In genomic region chr9:61902445-61902844, GRCm38 (mm10) we compare ENCODE assay signal across 13 mouse cellular contexts. TPM values are rescaled to one million over a fixed set of nuclear protein-coding genes. Genes with fewer than 3 reads are reported as not detected.
DNase-seq lines count a peak whose midpoint lies in the region; ATAC-seq and TF ChIP-seq lines count a peak whose summit lies in the region.
"Had no signal": no experiment of that assay in that cellular context is flagged by ENCODE, and none has a peak within 500 bp of the region (broad histone marks: within the 10 kb centered on the region; RNA-seq: fewer than 3 reads in every experiment).

No protein-coding gene starts in this region.

- no peak overlapping the region for H3K4me3 ChIP-seq in hindbrain, embryonic 16.5 days (ENCODE audit: low read length)
- no peak overlapping the region for H3K4me3 ChIP-seq in midbrain, embryonic 16.5 days (ENCODE audit: low read depth, low read length)
- no peak overlapping the region for H3K4me3 ChIP-seq in heart, embryonic 11.5 days (ENCODE audit: low read depth, low read length)
- H3K4me3 ChIP-seq in kidney, embryonic 14.5 days (ENCODE audit: low read length): no peak overlapping the region
- H3K4me3 ChIP-seq: gastrocnemius, adult 2 months; liver, embryonic 12.5 days; neural tube, embryonic 13.5 days had no signal

- no peak for TF ChIP-seq POLR2A in brain, embryonic 14.5 days (IDR thresholded peaks at IDR 0.05; ENCODE audit: borderline replicate concordance, extremely low read depth, insufficient read depth, insufficient read length, poor library complexity, severe bottlenecking)

- TF ChIP-seq CTCF in brain, embryonic 14.5 days (IDR thresholded peaks at IDR 0.05; ENCODE audit: borderline replicate concordance, extremely low read depth, insufficient read depth, insufficient read length): no peak

- peak; percentile 76 for ATAC-seq in hindbrain, embryonic 16.5 days
- peak; percentile 84 for ATAC-seq in midbrain, embryonic 16.5 days
- ATAC-seq in heart, embryonic 11.5 days (replicated peaks; ENCODE audit: insufficient number of reproducible peaks, low FRiP score, low TSS enrichment): no peak
- no peak for ATAC-seq in kidney, embryonic 14.5 days (ENCODE audit: low FRiP score, low TSS enrichment)
- ATAC-seq: CD4-positive, CD25-positive, alpha-beta regulatory T cell, adult 4 months; intestine, embryonic 16.5 days; liver, embryonic 12.5 days had no signal

- H3K4me2 ChIP-seq in hindbrain, embryonic 16.5 days (ENCODE audit: low read length): 0 out of 2 replicates have a peak overlapping the region, but pooled peaks have one; percentile 8
- H3K4me2 ChIP-seq in midbrain, embryonic 16.5 days (ENCODE audit: low read length): 0 out of 2 replicates have a peak overlapping the region, but pooled peaks have one; percentile 5
- H3K4me2 ChIP-seq in heart, embryonic 11.5 days: no peak overlapping the region
- no peak overlapping the region for H3K4me2 ChIP-seq in kidney, embryonic 14.5 days (replicated peaks; ENCODE audit: low read depth, low read length)
- H3K4me2 ChIP-seq: liver, embryonic 12.5 days; neural tube, embryonic 13.5 days had no signal

- peaks cover 10% of the 10 kb centered on the region for H3K4me1 ChIP-seq in hindbrain, embryonic 16.5 days (ENCODE audit: control insufficient read depth, insufficient read depth, low read depth, low read length)
- H3K4me1 ChIP-seq in midbrain, embryonic 16.5 days (ENCODE audit: control insufficient read depth, insufficient read depth, low read length): peaks cover 15% of the 10 kb centered on the region
- peaks cover 2% of the 10 kb centered on the region; the same call in 1 of the 2 replicates for H3K4me1 ChIP-seq in heart, embryonic 11.5 days (ENCODE audit: control insufficient read depth, insufficient read depth, low read length)
- H3K4me1 ChIP-seq in kidney, embryonic 14.5 days (ENCODE audit: control insufficient read depth, insufficient read depth, low read length): peaks cover 14% of the 10 kb centered on the region

- H3K9me3 ChIP-seq in hindbrain, embryonic 16.5 days (ENCODE audit: control insufficient read depth, low read length): no peaks in the 10 kb centered on the region
- no peaks in the 10 kb centered on the region for H3K9me3 ChIP-seq in midbrain, embryonic 16.5 days (replicated peaks; ENCODE audit: control insufficient read depth, low read length, poor library complexity, severe bottlenecking)
- no peaks in the 10 kb centered on the region for H3K9me3 ChIP-seq in heart, embryonic 11.5 days (replicated peaks; ENCODE audit: control insufficient read depth, low read length)
- H3K9me3 ChIP-seq in kidney, embryonic 14.5 days (ENCODE audit: control insufficient read depth, low read length): no peaks in the 10 kb centered on the region
- H3K9me3 ChIP-seq: liver, embryonic 12.5 days; neural tube, embryonic 13.5 days had no signal

- H3K27me3 ChIP-seq in hindbrain, embryonic 16.5 days (replicated peaks; ENCODE audit: control insufficient read depth, insufficient read depth, low read length): no peaks in the 10 kb centered on the region; the same call in none of the 2 replicates
- no peaks in the 10 kb centered on the region for H3K27me3 ChIP-seq in midbrain, embryonic 16.5 days (ENCODE audit: control insufficient read depth, insufficient read depth, low read depth, low read length)
- H3K27me3 ChIP-seq in heart, embryonic 11.5 days (ENCODE audit: control insufficient read depth, insufficient read depth, low read length): peaks cover 25% of the 10 kb centered on the region
- H3K27me3 ChIP-seq in kidney, embryonic 14.5 days (ENCODE audit: control insufficient read depth, insufficient read depth, low read length): peaks cover 13% of the 10 kb centered on the region

- WGBS in hindbrain, embryonic 16.5 days: 22% methylated on average over 9 of the region's 9 CpGs
- 32% methylated on average over 9 of the region's 9 CpGs for WGBS in midbrain, embryonic 16.5 days
- WGBS in heart, embryonic 11.5 days (ENCODE audit: insufficient replicate concordance): 62% methylated on average over 9 of the region's 9 CpGs
- WGBS in kidney, embryonic 14.5 days: 70% methylated on average over 9 of the region's 9 CpGs

- no peaks in the 10 kb centered on the region for H3K36me3 ChIP-seq in hindbrain, embryonic 16.5 days (ENCODE audit: control insufficient read depth, insufficient read depth, low read length)
- no peaks in the 10 kb centered on the region for H3K36me3 ChIP-seq in midbrain, embryonic 16.5 days (ENCODE audit: control insufficient read depth, insufficient read depth, low read length)
- no peaks in the 10 kb centered on the region for H3K36me3 ChIP-seq in heart, embryonic 11.5 days (ENCODE audit: control insufficient read depth, insufficient read depth, low read length)
- H3K36me3 ChIP-seq in kidney, embryonic 14.5 days (ENCODE audit: control insufficient read depth, insufficient read depth, low read length): no peaks in the 10 kb centered on the region
- H3K36me3 ChIP-seq: liver, embryonic 12.5 days; neural tube, embryonic 13.5 days had no signal

- H3K9ac ChIP-seq in hindbrain, embryonic 16.5 days (ENCODE audit: low read depth, low read length): 0 out of 2 replicates have a peak overlapping the region, but pooled peaks have one; percentile 11
- H3K9ac ChIP-seq in midbrain, embryonic 16.5 days (ENCODE audit: low read depth, low read length): peak overlapping the region; percentile 28
- no peak overlapping the region for H3K9ac ChIP-seq in heart, embryonic 11.5 days (ENCODE audit: low read depth, low read length)
- H3K9ac ChIP-seq in kidney, embryonic 14.5 days (ENCODE audit: low read depth, low read length): no peak overlapping the region
- H3K9ac ChIP-seq: liver, embryonic 12.5 days; neural tube, embryonic 13.5 days had no signal

- no peak overlapping the region for H3K27ac ChIP-seq in hindbrain, embryonic 16.5 days (ENCODE audit: low read depth, low read length)
- H3K27ac ChIP-seq in midbrain, embryonic 16.5 days (ENCODE audit: low read length): peak overlapping the region; percentile 39
- no peak overlapping the region for H3K27ac ChIP-seq in heart, embryonic 11.5 days (ENCODE audit: low read depth, low read length)
- no peak overlapping the region for H3K27ac ChIP-seq in kidney, embryonic 14.5 days (ENCODE audit: low read depth, low read length)
- H3K27ac ChIP-seq: gastrocnemius, adult 2 months; liver, embryonic 12.5 days; neural tube, embryonic 13.5 days; stomach, postnatal 0 days had no signal

- peak; percentile 35 for DNase-seq in layer of hippocampus, adult 9-11 months
- no peak for DNase-seq in layer of hippocampus, postnatal 14 days (ENCODE audit: low spot score in 2 of 2)
- peak; percentile 83 for DNase-seq in brain, embryonic 14.5 days (ENCODE audit: low read depth)
- DNase-seq: gastrocnemius, adult 2 months had no signal

RNA-seq across cellular contexts. Expression of gene Rplp1, which starts 11.9 kb away (rescaled TPM):
- 1,000 to 10,000 TPM; 1,323 to 1,423 TPM for total RNA-seq in layer of hippocampus, postnatal 14 days (2021)
- polyA plus RNA-seq in brain, embryonic 14.5 days (2012; rRNA removed): 4,229 and 5,499 TPM in 2 replicates
- polyA plus RNA-seq in hindbrain, embryonic 16.5 days (2015; fragmentation: Nextera tagmentation; extraction: Ambion mirVana): 902 and 928 TPM in 2 replicates
- polyA plus RNA-seq in midbrain, embryonic 16.5 days (2015; fragmentation: Nextera tagmentation; extraction: Ambion mirVana): 818 and 819 TPM in 2 replicates
- polyA plus RNA-seq in heart, embryonic 11.5 days (2014; fragmentation: Nextera tagmentation; extraction: Ambion mirVana): 963 and 1,096 TPM in 2 replicates
- 1,603 and 2,211 TPM in 2 replicates for polyA plus RNA-seq in kidney, embryonic 14.5 days (2014; fragmentation: Nextera tagmentation; extraction: Ambion mirVana)

RNA-seq across cellular contexts. Expression of gene Kif23, which starts 44.1 kb away (rescaled TPM):
- 1 to 10 TPM; 3.3 to 5.8 TPM for total RNA-seq in layer of hippocampus, postnatal 14 days (2021)
- polyA plus RNA-seq in brain, embryonic 14.5 days (2012; rRNA removed): 23.1 and 26.4 TPM in 2 replicates
- polyA plus RNA-seq in hindbrain, embryonic 16.5 days (2015; fragmentation: Nextera tagmentation; extraction: Ambion mirVana): 13.7 and 18.6 TPM in 2 replicates
- polyA plus RNA-seq in midbrain, embryonic 16.5 days (2015; fragmentation: Nextera tagmentation; extraction: Ambion mirVana): 10.1 and 12.9 TPM in 2 replicates
- 92.5 and 103 TPM in 2 replicates for polyA plus RNA-seq in heart, embryonic 11.5 days (2014; fragmentation: Nextera tagmentation; extraction: Ambion mirVana)
- polyA plus RNA-seq in kidney, embryonic 14.5 days (2014; fragmentation: Nextera tagmentation; extraction: Ambion mirVana): 94.6 and 128 TPM in 2 replicates

Comparison
In these comparisons a context has a peak if more than half of its experiments do, and no peak if none do; other contexts are left out.
1. DNase-seq: peak in layer of hippocampus, adult 9-11 months (single experiment) and brain, embryonic 14.5 days (single experiment); none in layer of hippocampus, postnatal 14 days (0 of 2).
2. ATAC-seq: peak in hindbrain, embryonic 16.5 days (single experiment) and midbrain, embryonic 16.5 days (single experiment); none in heart, embryonic 11.5 days (single experiment) and kidney, embryonic 14.5 days (single experiment).
3. H3K4me2 ChIP-seq: peak in hindbrain, embryonic 16.5 days (single experiment) and midbrain, embryonic 16.5 days (single experiment); none in heart, embryonic 11.5 days (single experiment) and kidney, embryonic 14.5 days (single experiment).
4. H3K9ac ChIP-seq: peak in hindbrain, embryonic 16.5 days (single experiment) and midbrain, embryonic 16.5 days (single experiment); none in heart, embryonic 11.5 days (single experiment) and kidney, embryonic 14.5 days (single experiment).